Mouse (Mus musculus) cerebellum, postnatal 4 days (tissue): ENCODE results near the gene Mrpl33.

Experiments
- DNase-seq, 2 experiments: peaks; one replicate each; pipeline ENCODE4 v3.0.0; 2022; ENCODE audit warnings: low spot score in 2 of 2, mixed read lengths in 1 of 2

Mrpl33 gene

GRCm38 (mm10) chr5:31640542-31640941 is 43.8 kb downstream of the Mrpl33 start:
- no peak for DNase-seq

DNA sequence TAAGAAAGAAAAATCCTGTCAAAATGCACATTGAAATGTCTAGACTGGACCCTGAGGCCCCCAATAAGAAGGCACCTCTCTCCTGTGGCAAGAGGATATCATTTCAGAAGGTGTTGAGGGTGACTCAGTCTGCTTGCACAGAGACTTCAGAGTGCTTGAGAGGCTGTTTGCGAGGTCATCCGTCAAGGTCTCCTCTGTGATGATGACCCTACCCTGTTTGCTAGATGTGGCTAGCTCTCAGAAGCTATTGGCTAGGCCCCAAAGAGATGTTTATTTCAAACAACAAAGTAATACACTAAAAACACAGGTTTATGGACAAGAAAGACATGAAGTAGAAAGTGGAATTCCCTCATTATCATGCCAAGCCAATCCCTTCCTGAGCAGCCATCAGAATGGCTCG is 45.6 kb downstream of the Mrpl33 start:
- DNase-seq: no peak

DNA sequence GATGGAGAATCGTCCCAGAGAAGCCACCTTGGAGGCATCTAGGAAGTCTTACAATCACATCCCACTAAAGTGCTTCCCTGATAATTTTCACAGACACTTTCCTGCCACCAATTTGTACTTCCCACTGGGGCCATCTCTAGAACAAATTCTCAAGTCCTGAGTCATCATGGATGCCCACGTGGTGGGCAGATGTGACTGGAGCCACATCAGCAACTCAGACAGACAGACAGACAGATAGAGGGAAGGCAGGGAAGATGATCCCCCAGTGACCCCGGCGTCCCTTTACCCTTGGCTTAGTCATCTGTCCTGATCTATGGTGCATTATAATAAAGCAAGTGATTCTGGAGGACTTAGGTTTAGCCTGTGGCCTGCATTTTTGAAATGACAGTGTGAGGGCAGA is 47.5 kb downstream of the Mrpl33 start:
- no peak for DNase-seq

DNA sequence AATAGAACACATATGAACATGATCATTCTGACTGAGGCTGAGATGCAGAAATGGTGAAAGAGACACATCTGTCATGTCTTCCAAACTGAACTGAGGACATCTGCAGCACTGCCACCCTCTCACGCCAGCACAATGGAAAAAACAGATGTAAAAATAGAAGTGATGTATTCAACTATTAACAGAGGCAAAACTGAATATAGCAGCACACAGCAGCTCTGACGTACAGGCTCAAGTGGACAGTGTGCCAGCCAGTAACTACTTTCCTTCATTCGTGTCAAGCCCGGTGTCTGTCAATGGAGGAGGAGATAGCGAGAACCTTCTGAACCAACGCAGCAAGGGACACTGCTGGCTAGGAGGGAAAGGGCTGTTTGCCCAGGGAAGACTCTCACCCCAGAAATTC is 48.1 kb downstream of the Mrpl33 start:
- DNase-seq: no peak

GRCm38 (mm10) chr5:31645798-31646197 is 49.1 kb downstream of the Mrpl33 start:
- DNase-seq: no peak

DNA sequence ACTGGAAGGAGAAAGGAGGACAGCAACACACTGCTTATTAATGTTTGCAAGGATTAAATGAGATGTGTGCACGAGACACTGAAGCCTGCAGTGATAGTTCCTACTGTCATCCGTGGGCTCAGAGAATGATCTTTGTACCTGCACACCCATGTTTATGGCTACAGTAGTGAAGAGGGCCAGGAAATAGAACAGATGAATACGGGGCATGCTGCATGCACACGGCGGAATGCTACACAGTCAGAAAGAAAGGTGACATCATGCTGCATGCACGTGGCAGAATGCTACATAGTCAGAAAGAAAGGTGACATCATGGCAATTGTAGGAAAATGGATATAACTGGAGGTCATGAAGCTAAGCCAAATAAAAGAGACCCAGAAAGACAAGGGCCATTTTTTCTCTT is 49.8 kb downstream of the Mrpl33 start:
- no peak for DNase-seq

DNA sequence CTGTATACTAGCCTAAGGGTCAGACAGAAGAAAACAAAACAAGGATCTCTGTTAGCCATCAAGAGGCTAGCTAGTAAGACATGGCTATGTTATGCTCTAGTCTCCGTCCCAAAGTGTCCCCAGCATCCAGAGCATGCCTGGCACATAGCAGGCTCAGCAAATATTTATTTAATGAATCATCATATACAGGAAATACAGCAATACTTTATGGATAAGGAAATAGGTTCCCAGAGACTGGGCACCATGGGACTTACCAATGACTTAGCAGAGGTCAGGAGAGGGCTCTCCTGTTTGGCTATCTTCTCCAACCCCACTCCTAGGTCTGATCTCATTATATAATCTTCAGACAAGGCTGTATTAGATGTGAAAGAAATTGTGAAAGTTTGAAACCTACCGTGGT is 50.6 kb downstream of the Mrpl33 start:
- DNase-seq: no peak

- no peak for DNase-seq
Observed at GRCm38 (mm10) chr5:31650518-31651288, 54.0 kb downstream of the Mrpl33 start.

- DNase-seq: no peak
Observed at GRCm38 (mm10) chr5:31655688-31656190, 59.0 kb downstream of the Mrpl33 start.

GRCm38 (mm10) chr5:31666176-31666575 is 69.4 kb downstream of the Mrpl33 start:
- DNase-seq: no peak

DNA sequence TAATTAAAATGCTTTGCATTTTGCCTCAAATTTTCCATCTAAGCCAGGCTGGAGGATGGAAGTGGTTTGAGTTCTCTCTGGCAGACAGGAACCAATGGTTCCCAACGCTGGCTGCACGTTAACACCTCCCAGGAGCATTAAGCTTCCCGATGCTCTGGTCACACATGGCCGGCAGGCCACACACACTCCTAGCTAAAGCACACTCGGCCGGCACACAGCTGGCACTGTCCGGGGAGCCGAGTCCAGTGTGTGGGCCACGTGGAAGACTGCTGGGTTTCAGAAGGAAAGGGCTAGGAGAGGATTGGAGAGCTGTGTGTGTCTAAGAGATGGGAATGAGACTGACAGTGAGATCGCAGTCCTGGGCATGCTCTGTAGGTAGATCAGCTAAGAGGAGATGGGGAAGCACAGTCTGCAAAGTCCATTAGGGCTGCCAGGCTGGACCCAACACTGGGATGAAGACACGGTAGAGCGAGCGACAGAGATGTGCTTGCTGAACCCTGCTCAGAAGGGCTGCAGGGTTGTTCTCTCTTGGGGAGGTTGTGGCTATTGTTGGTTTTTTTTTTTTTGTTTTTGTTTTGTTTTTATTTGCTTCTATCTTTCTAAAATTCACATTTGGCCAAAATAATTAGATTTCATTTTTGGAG is 71.7 kb downstream of the Mrpl33 start:
- no peak for DNase-seq

- no peak for DNase-seq
Observed at GRCm38 (mm10) chr5:31669984-31670383, 73.2 kb downstream of the Mrpl33 start.

GRCm38 (mm10) chr5:31671137-31671536 is 74.4 kb downstream of the Mrpl33 start:
- DNase-seq: no peak

DNA sequence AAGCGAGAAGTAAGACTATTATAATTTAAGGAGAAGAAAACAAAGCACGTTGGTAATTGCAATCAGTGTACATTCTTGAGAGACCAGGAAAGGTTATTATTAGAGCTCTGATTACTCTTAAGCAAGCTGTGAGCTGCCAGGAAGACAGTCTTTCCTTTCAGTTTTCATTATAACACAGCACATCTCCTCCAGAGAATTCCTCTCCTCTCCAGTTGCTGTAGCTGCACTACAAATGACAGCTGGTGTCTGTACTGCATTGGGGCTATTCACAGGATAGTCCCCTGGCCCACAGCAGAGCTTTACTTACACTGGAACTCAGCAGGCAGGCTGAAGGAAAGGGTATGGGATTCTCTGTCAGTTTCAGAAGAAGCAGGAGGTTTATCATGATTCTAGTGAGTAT is 76.7 kb downstream of the Mrpl33 start:
- no peak for DNase-seq

DNA sequence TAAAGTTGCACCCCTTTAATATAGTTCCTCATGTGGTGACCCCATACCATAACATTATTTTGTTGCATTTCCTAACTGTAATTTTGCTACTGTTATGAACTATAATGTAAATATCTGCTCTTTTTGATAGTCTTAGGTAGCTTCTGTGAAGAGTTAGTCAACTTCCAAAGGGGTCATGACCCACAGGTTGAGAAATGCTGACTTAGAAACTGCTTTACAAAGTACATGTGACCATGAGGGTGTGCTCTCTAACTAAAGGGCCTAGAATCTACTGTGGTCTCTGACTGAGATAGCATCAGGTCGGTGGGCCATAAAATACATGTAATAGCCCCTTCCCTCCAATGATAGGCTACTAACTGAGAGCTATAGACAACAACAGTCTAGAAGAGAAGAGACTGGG is 81.3 kb downstream of the Mrpl33 start:
- DNase-seq: no peak

DNA sequence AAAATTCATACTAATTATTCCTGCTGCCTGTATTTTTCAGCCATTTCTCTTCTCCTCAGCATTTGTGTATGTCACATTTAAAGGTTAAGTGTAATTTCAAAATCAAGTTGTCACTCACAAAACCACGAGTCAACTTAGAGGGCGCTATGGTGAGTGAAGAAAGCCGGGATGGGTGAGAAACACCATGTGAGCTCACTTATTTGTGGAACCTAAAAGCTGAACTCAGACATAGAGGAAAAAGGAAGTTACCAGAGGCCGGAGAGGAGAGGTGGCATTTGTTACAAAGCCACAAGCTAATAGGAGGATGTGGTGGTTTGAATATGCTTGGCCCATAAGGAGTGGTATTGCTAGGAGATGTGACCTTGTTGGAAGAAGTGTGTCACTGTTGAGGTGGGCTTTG is 83.4 kb downstream of the Mrpl33 start:
- no peak for DNase-seq

- no peak for DNase-seq
Observed at GRCm38 (mm10) chr5:31682305-31682704, 85.6 kb downstream of the Mrpl33 start.

GRCm38 (mm10) chr5:31686040-31686439 is 89.3 kb downstream of the Mrpl33 start:
- no peak for DNase-seq

DNA sequence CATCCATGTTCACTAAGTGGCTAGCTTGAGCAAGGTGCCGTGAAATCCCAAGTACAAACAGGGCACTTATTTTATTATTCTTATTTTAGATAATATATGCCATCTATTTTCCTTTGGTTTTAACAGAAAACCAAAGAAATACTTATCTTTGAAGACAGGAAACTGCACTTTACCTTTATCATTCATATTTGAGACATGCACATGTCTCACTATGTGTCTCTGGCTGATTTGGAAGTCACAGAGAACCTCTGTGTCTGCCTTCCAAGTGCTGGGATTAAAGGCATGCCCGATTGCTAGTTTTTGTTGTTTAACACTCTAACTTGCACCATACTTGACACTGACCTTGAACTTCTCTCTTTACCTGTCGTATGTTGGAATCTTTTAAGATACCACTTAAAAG is 91.2 kb downstream of the Mrpl33 start:
- DNase-seq: no peak

DNA sequence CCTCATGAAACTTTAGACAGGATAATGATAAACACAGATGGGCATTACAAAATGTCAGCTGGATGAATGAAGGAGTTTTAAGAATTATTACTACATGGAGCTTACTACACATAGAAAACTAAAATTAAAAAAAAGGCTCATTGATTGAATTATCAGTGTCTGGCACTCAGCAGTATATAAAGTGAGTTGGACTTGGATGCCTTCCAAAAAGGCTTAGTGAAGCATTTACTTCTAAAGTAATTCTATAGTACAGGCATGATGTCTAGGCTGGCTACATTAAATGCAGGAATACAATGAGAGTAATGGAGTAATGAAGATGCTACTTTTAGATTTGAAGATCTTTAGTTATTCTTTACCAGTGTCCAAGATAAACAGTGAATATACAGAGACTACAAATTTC is 96.5 kb downstream of the Mrpl33 start:
- DNase-seq: no peak

DNA sequence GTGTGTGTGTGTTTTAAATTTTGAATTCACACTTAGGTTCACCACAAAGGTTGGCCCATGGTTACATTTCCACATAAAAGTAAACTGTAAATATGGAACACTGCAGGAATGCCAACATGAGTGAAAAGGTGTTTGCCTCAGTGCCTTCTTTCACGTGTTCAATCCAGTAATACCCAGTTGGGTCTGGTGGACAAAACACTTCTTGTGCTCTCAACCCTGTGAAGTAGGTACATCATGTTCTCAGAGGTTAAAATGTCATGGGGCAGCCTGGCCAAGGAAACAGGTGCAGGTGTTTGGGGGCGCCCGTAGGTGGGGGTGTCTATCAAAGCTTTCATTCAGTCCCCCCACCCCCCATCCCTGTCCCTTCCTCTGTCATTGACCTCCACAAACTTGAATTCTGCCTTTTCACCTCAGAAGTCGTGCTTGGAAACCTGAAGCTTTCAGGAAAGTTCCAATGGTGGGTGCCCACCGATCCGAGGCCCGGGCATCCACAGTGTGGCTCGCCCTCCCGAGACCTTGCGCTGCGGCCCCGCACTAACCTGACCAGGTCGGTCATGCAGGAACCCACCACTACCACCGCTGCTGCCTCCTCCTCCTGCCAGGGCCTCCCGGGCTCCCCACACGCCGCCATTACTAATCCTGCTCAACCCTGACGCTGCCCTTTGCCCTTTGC is 100.4 kb downstream of the Mrpl33 start, which contains the start of gene Rbks:
Rbks (minus strand) TSS at position 657 of the 673 bp plus-strand sequence.
- DNase-seq: peak in 1 of 2 experiments; percentile 66

DNA sequence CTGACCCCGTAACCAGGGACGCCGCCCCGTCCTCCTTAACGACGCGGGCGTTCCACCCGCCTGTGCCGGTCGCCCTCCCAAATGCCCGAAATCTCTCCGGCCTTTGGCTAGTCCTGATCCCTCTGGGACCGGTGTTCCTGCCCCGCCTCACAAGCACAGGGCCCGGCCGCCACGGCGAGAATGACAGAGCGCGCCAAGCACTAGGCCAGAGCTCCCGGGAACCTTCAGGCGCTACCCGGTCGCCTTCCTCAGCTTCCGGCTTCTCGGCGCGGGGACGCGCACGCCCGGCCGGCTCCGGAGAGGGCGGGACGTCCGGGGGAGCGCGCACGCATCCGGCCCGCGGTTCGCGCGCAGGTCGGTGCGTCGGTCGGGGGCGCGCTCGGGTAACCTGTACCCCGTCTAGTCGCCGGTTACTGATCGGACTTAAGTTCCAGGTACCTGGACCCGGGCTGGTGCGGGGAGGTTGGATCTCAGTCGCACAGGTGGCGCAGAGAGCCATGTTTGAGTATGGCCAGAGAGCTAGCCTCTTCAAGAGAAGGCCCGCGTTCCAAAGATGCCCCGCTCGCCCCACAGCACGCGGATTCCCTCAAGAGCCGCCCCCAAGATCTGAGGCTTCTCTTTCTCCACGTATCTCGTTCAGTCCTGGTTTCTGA is 101.0 kb downstream of the Mrpl33 start, which contains the start of gene Babam2:
Babam2 (plus strand) TSS at position 41 of the 653 bp plus-strand sequence.
- peak; percentile 80 to 92 for DNase-seq
